Mouse (Mus musculus): ENCODE measurements around the gene Olfr453.

The Olfr453 gene

DNA sequence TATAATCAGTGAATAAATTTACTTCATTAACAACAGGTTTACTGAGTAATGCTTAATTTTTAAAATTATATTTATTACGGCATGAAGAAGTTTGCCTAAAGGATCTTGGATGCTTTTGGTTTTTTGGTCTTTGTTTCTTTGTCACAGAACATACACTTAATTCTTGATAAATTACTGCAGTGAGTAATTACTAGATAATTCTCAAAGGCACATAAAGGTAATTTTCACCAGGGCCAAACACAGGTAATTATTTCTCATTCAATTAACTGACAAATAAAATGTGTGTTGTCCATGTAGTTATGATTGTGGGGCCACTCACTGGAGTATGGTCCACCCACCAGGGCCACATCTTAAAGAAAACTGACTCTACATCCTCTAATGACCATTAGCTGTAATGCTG is at the start of gene Olfr453:
Olfr453 (plus strand) TSS at position 301 of the 400 bp plus-strand sequence.
- no peak for DNase-seq (ENCODE audit: low spot score in 2 of 2)

GRCm38 (mm10) chr6:42689761-42690160 is 49.4 kb upstream of the Olfr453 start:
- DNase-seq (ENCODE audit: low spot score in 2 of 2): no peak

DNA sequence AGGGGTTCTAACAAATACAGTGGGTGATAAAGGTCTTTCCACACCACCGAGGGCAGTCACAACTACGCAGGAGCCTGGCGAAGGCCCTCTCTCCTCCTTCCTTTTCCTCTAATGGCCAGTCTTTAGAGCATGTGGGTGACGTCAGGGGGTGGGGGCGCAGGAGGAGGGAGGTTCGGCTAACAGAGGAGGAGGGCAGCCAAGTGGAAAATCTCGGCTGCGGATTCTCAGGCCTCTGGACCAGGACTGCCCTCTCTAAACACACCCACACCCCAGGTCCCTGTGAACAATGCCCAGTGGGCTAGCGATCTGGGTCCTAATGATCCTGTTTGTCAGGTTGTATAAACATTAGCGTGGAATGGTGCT is 47.0 kb upstream of the Olfr453 start:
- DNase-seq (ENCODE audit: low spot score in 2 of 2): peak; percentile 72 to 87

DNA sequence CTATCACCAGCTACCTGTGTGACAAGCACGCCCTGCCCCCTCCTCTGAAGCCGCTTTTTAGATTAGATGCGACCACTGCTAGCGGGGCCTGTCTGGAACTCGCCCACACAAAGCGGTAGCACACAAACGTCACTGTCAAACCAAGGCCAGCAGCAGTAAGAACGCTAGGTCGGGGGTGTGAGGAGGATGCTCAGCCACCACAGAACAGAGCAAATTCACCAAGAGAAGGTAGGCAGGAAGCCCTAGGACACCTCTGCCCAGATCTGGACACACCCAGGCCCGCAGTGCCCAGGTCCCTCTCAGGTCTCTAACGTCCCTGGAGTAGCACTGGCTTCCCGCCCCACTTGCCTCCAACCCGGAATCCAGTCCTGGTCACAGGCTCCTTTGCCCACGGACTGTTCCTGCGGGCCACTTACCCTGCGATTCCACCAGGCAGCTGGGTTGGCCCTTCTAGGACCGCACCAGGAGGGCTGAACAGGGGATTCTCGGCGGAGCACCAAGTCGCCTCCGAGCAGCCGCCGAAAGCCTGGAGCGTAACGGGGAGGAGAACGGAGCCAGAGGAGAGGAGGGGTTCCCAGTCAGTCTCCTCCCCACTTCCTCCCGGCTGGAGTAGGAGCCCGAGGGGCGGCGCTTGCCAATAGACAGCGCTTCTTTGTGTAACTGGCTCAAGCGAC is 46.5 kb upstream of the Olfr453 start:
- peak; percentile 72 to 83 for DNase-seq (ENCODE audit: low spot score in 2 of 2)

DNA sequence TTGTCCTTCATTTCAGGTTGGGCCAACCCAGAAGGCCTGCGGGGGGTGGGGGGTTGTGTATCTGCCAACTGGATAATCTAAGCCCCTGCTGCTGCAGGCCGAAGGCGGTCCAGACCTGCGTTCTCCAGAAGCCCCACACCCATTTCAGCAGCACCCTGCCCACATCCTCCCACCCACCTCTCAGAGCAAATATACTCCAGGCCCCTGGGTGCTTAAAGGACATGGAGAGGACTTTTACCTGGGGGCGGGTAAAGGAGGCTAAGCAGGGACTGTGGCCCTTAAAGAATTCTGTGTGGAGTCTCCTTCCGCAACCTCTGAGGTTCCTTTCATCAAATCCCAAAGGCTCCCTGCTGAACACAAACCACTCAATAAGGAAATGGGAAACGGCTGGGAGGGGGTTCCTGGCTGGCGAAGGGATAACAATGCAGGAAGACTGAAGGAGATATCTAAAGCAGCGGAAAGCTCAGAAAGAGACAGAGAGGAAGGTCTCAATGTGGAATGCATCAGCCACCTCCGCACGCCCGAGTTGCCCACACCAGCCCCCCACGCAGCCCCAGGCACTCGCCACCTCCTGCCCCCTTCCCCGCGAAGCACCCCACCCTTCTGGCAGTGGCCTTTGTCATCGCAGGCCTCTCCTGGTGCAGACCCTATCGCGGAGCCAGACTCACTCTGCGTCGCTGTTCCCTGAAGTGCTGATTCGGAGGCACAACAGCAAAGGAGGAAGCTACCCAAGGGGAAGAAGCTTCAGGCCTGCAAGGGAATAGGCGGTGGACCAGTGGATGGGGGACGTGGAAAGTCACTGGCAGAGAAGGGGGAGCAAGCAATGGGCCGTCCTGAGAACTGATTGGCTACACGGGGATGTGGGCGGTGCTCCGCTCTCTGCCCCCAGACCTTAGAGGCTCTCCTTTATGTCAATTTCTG is 29.6 kb upstream of the Olfr453 start, which contains the start of gene Tcaf1:
Tcaf1 (minus strand) TSS at position 798 of the 921 bp plus-strand sequence.
- peak; percentile 77 to 79 for DNase-seq (ENCODE audit: low spot score in 2 of 2)

DNA sequence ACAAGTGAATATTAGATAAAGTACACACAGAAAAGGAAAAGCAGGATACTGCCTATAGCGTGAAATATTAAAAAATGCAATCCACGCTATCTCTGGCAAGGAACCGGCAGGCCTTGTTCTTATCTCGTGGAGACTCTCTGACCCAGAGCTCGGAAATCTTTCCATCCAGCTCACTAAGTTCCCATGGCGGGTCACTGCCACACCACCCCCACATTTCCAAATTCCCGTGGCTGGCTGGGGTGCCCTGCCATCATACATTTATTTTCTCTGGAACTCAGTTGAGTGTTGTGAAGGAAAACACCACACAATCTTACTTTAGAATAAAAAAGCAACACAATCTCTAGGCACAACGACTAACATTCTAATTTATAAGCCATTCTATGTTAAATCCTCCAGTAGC is 24.5 kb upstream of the Olfr453 start:
- no peak for DNase-seq (ENCODE audit: low spot score in 2 of 2)

DNA sequence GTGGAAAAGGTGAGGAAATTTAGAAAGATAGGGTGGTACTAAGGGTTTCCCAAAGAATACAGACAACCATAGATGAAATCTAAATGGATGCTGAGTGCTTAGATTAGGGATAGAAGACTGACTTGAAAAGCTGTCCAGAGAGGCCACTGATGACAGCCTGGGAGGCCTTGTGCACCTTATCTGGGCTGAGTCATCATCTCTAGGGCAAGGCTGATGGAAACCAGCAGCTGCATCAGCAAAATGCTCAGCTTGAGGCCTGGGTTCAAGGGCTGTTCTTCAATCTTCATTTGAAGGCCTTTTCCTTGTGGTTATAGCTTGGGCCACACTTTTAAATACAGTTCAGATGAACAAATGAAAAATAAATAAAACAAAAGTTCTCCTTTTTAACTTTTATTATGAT is 21.2 kb upstream of the Olfr453 start:
- DNase-seq (ENCODE audit: low spot score in 2 of 2): no peak

DNA sequence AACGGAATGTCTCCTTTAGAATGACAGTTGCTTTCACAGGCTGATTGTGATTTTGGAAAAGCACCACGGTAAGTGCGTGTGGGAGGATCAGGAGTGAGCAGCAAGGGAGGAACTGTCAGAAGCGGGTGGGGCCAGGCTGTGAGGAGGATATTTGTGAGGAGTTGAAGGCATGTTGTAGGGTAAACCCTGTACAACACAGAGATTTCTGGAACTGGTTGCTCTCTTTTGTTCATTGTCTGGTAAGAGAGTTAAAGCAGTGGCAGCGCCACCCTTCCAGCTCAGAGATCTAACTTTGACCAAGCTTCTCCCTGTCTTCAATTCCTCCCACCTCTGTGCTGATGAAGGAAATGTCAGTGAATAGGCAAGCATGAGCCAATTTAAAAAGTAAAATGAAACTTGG is 3.1 kb downstream of the Olfr453 start:
- no peak for DNase-seq (ENCODE audit: low spot score in 2 of 2)

- DNase-seq (ENCODE audit: low spot score in 2 of 2): no peak
These were observed 8.7 kb downstream of the Olfr453 start for GRCm38 (mm10) chr6:42747846-42748245.

GRCm38 (mm10) chr6:42756104-42756503 is 16.9 kb downstream of the Olfr453 start, which contains the start of gene Olfr38:
Gene Olfr38, plus strand, starts transcription at chr6:42756404.
- DNase-seq (ENCODE audit: low spot score in 2 of 2): no peak

- no peak for DNase-seq (ENCODE audit: low spot score in 2 of 2)
These were observed 37.9 kb downstream of the Olfr453 start for GRCm38 (mm10) chr6:42777066-42777465.

- DNase-seq (ENCODE audit: low spot score in 2 of 2): no peak
These were observed 45.6 kb downstream of the Olfr453 start, which contains the start of gene Olfr452 for GRCm38 (mm10) chr6:42784793-42785192. Gene Olfr452, plus strand, starts transcription at chr6:42785093.

DNA sequence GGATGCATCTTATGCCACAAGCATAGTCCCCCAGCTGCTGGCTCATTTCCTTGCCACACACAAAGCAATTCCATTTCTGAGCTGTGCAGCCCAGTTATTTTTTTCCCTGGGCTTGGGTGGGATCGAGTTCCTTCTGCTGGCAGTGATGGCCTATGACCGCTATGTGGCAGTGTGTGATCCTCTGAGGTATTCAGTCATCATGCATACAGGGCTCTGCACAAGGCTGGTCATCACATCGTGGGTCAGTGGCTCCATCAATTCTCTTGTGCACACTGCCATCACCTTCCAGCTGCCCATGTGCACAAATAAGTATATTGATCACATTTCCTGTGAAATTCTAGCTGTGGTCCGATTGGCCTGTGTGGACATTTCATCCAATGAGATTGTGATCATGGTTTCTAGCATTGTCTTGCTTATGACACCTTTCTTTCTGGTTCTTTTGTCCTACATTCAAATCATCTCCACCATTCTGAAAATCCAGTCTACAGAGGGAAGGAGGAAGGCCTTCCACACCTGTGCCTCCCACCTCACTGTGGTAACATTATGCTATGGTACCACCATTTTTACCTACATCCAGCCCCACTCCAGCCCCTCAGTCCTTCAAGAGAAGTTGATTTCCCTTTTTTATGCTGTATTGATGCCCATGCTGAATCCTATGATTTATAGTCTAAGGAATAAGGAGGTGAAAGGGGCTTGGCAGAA is 51.2 kb downstream of the Olfr453 start:
- no peak for DNase-seq (ENCODE audit: low spot score in 2 of 2)

GRCm38 (mm10) chr6:42790949-42791556 is 51.9 kb downstream of the Olfr453 start:
- DNase-seq (ENCODE audit: low spot score in 2 of 2): no peak

GRCm38 (mm10) chr6:42794982-42795381 is 55.8 kb downstream of the Olfr453 start:
- DNase-seq (ENCODE audit: low spot score in 2 of 2): no peak

Measured in urinary bladder, postnatal 4 days (tissue).